Mouse (Mus musculus) C2C12 (cell line): ENCODE measurements around the gene Clec14a. TPM values are rescaled to one million over a fixed set of nuclear protein-coding genes. Genes with fewer than 3 reads are reported as not detected.

Source experiments
- H3K27me3 ChIP-seq: one replicate; pipeline ENCODE4 v1.6.1; 2011; ENCODE audit not compliant: control insufficient read depth, insufficient read depth, insufficient read length
- H3K36me3 ChIP-seq: one replicate; pipeline ENCODE4 v1.6.1; 2011; ENCODE audit not compliant: control insufficient read depth, insufficient read depth
- H3K4me3 ChIP-seq: one replicate; pipeline ENCODE4 v1.5.1; 2011; ENCODE audit warnings: mild to moderate bottlenecking, control low read depth; ENCODE audit not compliant: poor library complexity, insufficient read depth, severe bottlenecking
- H3K79me2 ChIP-seq: one replicate; pipeline ENCODE4 v1.6.1; 2011; ENCODE audit not compliant: control insufficient read depth, insufficient read depth
- H3K79me3 ChIP-seq: one replicate; pipeline ENCODE4 v1.6.1; 2011; ENCODE audit warnings: low read depth, control low read depth
- H3ac ChIP-seq: one replicate; pipeline ENCODE3; 2011; ENCODE audit warnings: low read depth; ENCODE audit not compliant: control insufficient read depth, insufficient read length
- CEBPB ChIP-seq: IDR thresholded peaks from one replicate; pipeline ENCODE4 v1.6.1; 2011; ENCODE audit warnings: low read depth, mild to moderate bottlenecking, control low read depth, moderate library complexity
- CTCF ChIP-seq: IDR thresholded peaks from one replicate; pipeline ENCODE4 v1.5.1; 2011; ENCODE audit not compliant: control insufficient read depth, insufficient read depth, insufficient read length
- FOSL1 ChIP-seq: IDR thresholded peaks from one replicate; pipeline ENCODE4 v1.8.0; 2011; ENCODE audit warnings: mild to moderate bottlenecking, low read length; ENCODE audit not compliant: poor library complexity, insufficient read depth, severe bottlenecking
- MAX ChIP-seq: IDR thresholded peaks from one replicate; pipeline ENCODE4 v1.6.1; 2011; ENCODE audit warnings: mild to moderate bottlenecking, control low read depth
- MYOD1 ChIP-seq: IDR thresholded peaks from one replicate; pipeline ENCODE4 v1.6.1; 2011; ENCODE audit warnings: low read depth; ENCODE audit not compliant: control insufficient read depth, insufficient read length
- MYOG ChIP-seq: IDR thresholded peaks from one replicate; pipeline ENCODE4 v1.6.1; 2011; ENCODE audit not compliant: control insufficient read depth, insufficient read length; ENCODE audit errors: extremely low read depth
- USF1 ChIP-seq: IDR thresholded peaks from one replicate; pipeline ENCODE4 v1.6.1; 2011; ENCODE audit warnings: low read depth, mild to moderate bottlenecking, control low read depth, moderate library complexity
- polyA plus RNA-seq: library from polyadenylated mRNA; unstranded; fragments of >200 nt; fragmentation: generic; extraction: Trizol; gene quantifications from one replicate; pipeline ENCODE4 v1.2.1, GENCODE M21; 2012; ENCODE audit warnings: missing spikeins

The Clec14a gene
- polyA plus RNA-seq, 1 experiment = not detected

- H3K27me3 ChIP-seq = no peaks in the 10 kb centered on the region
- no peaks in the 10 kb centered on the region for H3K79me2 ChIP-seq
- H3K36me3 ChIP-seq = no peaks in the 10 kb centered on the region
- no peak for TF ChIP-seq CEBPB
- no peak for TF ChIP-seq MYOG
- TF ChIP-seq MAX = no peak
- H3K4me3 ChIP-seq = no peak overlapping the region
- no peaks in the 10 kb centered on the region for H3K79me3 ChIP-seq
- H3ac ChIP-seq = no peak overlapping the region
Observed at GRCm38 (mm10) chr12:58270520-58270919, 1.4 kb upstream of the Clec14a start.

- no peaks in the 10 kb centered on the region for H3K27me3 ChIP-seq
- no peaks in the 10 kb centered on the region for H3K79me3 ChIP-seq
- TF ChIP-seq MYOD1 (no peak), MAX (no peak), MYOG (no peak), FOSL1 (no peak), CTCF (no peak), CEBPB (no peak), USF1 (no peak)
- no peaks in the 10 kb centered on the region for H3K36me3 ChIP-seq
- H3ac ChIP-seq = no peak overlapping the region
- H3K79me2 ChIP-seq = no peaks in the 10 kb centered on the region
- no peak overlapping the region for H3K4me3 ChIP-seq
Observed at GRCm38 (mm10) chr12:58269505-58269904, 415 bp upstream of the Clec14a start.

- Histone ChIP-seq H3K79me3 (no peaks in the 10 kb centered on the region), H3K27me3 (no peaks in the 10 kb centered on the region), H3ac (no peak overlapping the region), H3K4me3 (no peak overlapping the region), H3K36me3 (no peaks in the 10 kb centered on the region), H3K79me2 (no peaks in the 10 kb centered on the region)
- TF ChIP-seq MAX = no peak
- TF ChIP-seq MYOD1 = no peak
- TF ChIP-seq FOSL1 = no peak
- no peak for TF ChIP-seq CTCF
- no peak for TF ChIP-seq CEBPB
- no peak for TF ChIP-seq MYOG
- no peak for TF ChIP-seq USF1
Observed at GRCm38 (mm10) chr12:58268186-58268562, 916 bp downstream of the Clec14a start.

GRCm38 (mm10) chr12:58267779-58268178 lies 1.3 kb downstream of the Clec14a start:
- no peaks in the 10 kb centered on the region for H3K27me3 ChIP-seq
- TF ChIP-seq MAX = no peak
- no peak for TF ChIP-seq MYOD1
- no peak for TF ChIP-seq CEBPB
- no peak for TF ChIP-seq FOSL1
- TF ChIP-seq CTCF = no peak
- H3K79me3 ChIP-seq = no peaks in the 10 kb centered on the region
- H3K4me3 ChIP-seq = no peak overlapping the region
- H3ac ChIP-seq = no peak overlapping the region
- H3K79me2 ChIP-seq = no peaks in the 10 kb centered on the region
- H3K36me3 ChIP-seq = no peaks in the 10 kb centered on the region

GRCm38 (mm10) chr12:58251901-58252300 lies 17.2 kb downstream of the Clec14a start:
- Histone ChIP-seq H3K79me3 (no peaks in the 10 kb centered on the region), H3ac (no peak overlapping the region), H3K36me3 (no peaks in the 10 kb centered on the region), H3K27me3 (no peaks in the 10 kb centered on the region), H3K79me2 (no peaks in the 10 kb centered on the region), H3K4me3 (no peak overlapping the region)
- no peak for TF ChIP-seq CEBPB
- no peak for TF ChIP-seq CTCF
- no peak for TF ChIP-seq MYOD1
- no peak for TF ChIP-seq MAX
- TF ChIP-seq MYOG = no peak
- no peak for TF ChIP-seq FOSL1
- TF ChIP-seq USF1 = no peak

- TF ChIP-seq MAX = no peak
- no peak for TF ChIP-seq MYOG
- TF ChIP-seq USF1 = no peak
- TF ChIP-seq CTCF = no peak
- no peak for TF ChIP-seq FOSL1
- no peak for TF ChIP-seq MYOD1
- TF ChIP-seq CEBPB = no peak
- Histone ChIP-seq H3K36me3 (no peaks in the 10 kb centered on the region), H3K79me2 (no peaks in the 10 kb centered on the region), H3K4me3 (no peak overlapping the region), H3K27me3 (no peaks in the 10 kb centered on the region), H3K79me3 (no peaks in the 10 kb centered on the region), H3ac (no peak overlapping the region)
Observed at GRCm38 (mm10) chr12:58232489-58232888, 36.6 kb downstream of the Clec14a start.

DNA sequence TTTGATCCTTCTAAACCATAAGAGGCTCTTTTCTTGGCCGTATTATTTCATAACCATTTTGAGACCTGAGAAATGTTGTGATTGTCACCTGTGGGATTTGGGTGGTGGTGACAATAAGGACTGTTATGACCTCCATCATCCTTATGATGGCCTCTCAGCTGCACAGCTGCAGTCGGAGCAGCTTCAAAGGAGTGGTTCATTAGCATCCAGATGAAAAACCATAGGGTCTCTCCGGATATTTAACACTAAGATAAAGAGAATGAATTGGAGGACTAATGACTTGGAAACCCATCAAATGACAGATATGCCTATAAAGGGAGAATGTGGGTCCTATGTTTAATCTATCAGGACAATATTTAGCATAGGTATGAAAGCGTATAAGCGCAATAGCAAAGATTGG lies 43.4 kb downstream of the Clec14a start:
- Histone ChIP-seq H3K27me3 (no peaks in the 10 kb centered on the region), H3ac (no peak overlapping the region)
- TF ChIP-seq MAX (no peak), MYOG (no peak), CTCF (no peak)

More for the DNA sequence above, 43.4 kb downstream of the Clec14a start:
- Histone ChIP-seq H3K36me3 (no peaks in the 10 kb centered on the region), H3K79me2 (no peaks in the 10 kb centered on the region), H3K79me3 (no peaks in the 10 kb centered on the region), H3K4me3 (no peak overlapping the region)
